Mouse (Mus musculus): Measurements from ENCODE around the gene Cds2.
A peak's percentile ranks its signal among the peaks of the same experiment; 100 is the strongest.
"Not testable (repeated sequence)": the region's sequence is repeated elsewhere in the genome, so short reads cannot be mapped to it uniquely, and the experiment has no call there.

The Cds2 gene

DNA sequence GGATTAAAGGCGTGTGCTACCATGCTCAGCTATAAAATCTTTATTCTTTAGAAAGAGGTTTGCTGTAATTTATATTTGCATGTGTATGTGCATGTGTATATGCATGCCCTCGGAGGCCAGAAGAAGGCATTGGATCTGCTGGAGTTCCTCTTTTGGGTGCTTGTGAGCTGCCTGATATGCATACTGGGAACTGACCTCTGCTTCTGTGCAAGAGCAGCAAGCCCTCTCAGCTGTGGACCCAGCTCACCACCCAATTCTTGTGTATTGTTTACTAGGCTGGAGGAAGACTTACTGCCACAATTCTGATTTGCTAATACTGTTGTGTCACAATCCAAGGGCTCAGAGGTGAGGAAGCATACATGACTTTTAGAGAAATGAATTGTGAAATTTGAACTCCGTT lies 3.1 kb downstream of the Cds2 start:
- peak; percentile 89 for DNase-seq

DNA sequence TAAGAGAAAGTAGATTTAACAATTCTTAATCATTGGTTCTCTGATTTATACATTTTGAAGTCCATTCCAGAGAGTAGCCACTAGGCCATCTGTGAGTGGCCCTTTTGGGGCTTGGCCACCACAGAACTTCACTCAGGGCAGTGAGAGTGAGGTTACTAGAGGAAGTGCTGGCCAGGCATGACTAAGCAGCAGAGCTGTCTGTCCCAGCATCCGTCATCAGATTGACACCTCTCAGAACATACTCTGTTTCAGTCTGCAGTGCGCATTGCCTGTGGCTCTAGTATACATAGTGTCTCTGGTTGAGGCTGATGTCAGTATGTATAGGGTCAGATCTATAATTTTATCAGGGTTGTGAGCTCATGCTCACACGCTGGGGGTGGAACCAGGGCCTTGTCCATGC lies 6.3 kb downstream of the Cds2 start:
- DNase-seq, result peak; percentile 94

DNA sequence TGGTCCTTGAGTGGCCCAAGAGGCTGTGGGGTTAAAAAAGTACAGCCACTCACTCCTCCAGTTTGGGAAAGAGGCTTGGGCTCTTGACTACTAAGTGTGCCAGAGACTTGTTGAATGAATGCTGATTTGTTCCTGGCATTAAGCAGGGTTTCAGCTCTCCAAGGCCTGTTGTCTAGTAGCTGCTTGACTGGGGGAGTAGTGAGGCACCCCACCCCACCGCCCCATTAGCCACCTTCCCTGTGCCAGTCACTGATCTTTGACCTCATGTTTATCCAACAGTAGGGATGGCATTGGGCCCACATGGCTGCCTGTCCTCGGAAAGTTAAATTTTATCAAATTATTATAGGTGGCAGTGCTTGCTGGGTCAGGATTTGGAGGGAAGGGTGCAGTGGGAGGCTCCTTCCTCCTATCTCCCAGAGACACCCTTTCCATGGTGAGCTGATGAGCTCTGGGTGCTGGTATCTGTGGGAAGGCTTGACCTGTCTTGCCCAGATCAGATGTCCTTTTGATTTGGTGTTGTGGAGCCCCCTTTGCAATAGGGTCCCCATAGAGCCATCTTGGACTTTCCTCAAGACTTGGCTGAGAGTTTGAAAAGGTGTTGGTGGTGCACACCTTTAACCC lies 7.5 kb downstream of the Cds2 start:
- DNase-seq, result peak; percentile 93

DNA sequence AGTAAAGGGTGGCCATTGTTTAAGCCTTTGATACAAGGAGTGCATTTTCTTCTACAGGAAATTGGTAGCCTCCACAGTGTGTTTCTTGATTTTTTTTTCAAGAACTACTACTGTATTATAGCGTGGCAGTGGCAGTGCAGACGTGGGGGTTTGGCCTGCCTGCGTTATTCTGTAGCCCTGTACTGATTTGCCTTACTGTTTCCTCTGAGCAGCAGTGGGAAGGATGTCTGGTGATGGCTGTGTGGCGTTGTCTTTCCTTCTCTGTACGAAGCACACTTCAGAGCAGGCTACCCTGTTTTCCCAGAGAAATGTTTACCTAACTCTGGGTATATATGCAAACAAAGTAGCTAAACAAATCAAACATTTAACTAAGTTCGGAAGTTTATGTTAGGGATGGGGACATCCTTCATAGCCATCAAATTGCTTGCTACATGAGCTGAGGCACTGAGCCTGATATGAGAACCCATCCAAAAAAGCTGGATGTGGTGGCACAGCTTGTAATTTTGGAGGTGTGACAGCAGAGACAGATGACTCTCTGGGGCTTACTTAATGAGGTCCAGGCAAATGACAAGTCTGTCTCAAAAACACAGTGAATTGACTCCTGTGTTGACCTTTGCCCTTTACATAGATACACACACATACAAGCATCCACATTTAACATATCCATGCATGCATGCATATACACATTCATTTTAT lies 9.9 kb downstream of the Cds2 start:
- DNase-seq, result peak; percentile 78

DNA sequence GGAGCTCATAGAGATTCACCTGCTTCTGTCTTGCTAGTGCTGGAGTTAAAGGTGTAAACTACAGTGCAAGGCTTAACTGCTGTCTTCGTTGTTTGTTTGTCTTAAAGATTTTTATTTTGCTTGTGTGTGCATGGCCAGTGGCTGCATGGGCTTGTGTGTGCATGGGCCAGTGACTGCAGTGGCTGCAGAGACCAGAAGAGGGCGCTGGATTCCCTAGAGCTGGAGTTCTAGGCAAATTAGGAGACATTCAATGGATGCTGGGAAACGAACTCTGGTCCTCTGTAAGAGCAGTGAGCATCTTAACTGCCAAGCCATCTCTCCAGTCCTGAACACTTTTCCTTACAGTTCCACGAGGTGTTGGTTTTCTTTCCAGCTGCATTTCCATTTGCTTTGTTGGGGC lies 12.6 kb downstream of the Cds2 start:
- no peak for DNase-seq

DNA sequence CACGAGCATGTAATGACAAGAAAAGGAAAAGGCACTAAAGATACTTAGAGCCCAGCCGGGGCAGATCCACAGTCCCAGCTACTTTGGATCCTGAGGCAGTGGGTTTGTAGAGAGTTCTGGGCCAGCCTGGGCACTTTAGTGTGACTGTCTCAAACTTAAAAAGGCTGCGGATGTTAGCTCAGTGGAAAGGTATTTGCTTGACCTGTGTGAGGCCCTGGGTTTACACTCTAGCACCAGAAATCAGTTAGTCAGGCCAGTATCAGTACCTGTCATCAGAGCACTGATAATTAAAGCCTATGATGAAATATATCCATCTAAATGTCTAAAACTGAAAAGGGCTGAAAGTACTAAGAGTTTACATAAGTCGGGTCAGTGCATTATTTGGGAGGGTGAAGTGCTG lies 13.3 kb downstream of the Cds2 start:
- DNase-seq, result peak; percentile 61

DNA sequence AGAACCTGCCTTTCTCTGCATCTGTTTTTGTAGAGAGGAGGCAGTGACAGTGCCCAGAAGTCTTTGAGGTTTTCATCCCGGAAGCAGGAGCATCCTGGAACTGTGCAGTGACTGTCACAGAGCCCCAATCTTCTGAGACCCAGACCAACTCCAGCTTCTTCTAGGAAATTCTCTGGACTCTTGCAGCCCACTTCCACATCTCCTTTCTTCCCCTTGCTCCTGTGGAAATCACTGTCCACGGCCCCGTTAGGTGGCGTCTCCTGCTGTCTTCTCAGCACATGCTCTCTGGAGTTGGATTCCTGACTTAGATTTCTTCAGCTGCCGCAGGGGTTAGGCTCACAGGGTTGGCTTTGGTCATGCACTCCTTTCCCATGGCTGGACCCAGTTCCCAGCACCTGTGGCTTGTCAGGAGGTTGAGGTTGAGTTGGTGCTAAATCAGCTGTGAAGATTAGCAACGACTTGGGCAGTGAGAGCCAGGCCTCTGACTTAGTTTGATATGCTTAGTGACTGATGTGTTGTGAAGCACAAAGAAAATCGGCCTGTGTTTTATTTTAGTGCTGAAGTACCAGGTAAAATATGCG lies 15.4 kb downstream of the Cds2 start:
- peak; percentile 91 for DNase-seq

DNA sequence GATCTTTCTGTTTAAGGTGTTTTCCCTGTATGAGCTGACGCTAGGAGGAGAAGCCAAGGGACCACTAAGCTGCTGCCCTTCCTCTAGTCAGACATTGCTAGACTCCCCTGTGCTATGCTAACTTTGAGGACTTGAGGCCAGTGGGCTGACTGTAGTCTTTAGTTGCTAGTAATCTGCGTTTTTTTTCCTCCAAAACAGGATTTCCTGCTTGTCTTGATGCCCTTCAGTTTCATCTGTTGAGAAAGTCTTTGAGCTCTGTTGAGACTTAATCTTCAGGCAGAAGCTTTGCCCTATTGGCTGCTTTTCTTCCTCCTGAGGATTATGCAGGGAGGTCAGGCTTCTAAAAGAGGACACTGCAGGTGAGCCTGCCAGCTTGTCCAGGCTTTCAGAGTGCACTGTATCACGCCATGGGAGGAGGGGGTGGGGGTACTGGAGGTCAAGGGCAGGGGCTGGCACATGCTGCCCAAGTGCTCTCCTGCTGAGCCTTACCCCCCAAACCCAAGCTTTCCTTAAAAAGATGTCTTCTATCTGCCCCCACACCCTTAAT lies 16.5 kb downstream of the Cds2 start:
- peak; percentile 93 for DNase-seq

DNA sequence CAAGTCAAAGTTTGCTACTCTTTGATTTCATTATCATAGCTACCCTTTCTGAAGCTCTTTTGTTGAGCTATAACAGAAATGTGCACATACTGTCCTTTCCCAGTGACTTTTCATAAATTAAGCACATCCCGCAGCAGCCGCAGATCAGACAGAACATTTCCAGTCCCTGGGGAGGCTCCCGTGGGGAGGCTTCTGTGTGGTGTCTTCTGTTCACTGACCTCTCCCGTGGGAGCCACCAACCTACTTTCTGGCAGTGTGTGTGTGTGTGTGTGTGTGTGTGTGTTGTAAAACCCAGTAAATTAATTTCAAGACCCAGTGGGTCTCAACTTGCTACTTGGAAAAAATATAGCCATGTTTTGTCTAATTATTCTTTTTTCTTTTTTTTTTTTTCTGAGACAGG lies 17.0 kb downstream of the Cds2 start:
- peak; percentile 95 for DNase-seq

DNA sequence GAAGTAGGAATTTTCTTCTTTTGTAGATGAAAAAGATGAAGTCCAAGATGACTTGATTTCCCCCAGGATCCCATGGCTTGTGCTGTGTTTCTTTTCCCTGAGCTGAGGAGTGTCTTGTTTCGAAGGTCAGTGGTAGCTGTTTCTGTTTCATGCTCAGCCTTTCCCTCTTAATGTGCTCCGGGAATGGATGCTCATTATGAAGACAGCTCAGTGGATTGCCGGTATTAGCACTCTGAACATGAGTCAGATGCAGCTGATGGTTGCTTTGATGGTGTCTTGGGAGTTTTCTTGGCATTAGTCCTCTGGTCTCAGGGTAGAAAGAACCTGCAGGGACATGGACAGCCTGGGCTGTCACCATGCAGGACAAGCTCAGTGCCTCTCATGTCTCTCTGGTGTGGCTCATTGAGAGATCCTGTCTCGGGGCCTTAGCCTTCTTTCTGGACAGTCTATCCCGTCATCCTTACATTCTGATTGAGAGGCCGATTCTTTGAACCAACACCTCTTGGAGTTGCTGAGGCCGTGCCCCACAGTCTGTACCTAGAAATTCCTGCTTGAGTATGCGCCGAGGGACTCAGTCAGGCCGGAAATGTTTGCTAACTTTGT lies 17.7 kb downstream of the Cds2 start:
- peak; percentile 88 for DNase-seq

DNA sequence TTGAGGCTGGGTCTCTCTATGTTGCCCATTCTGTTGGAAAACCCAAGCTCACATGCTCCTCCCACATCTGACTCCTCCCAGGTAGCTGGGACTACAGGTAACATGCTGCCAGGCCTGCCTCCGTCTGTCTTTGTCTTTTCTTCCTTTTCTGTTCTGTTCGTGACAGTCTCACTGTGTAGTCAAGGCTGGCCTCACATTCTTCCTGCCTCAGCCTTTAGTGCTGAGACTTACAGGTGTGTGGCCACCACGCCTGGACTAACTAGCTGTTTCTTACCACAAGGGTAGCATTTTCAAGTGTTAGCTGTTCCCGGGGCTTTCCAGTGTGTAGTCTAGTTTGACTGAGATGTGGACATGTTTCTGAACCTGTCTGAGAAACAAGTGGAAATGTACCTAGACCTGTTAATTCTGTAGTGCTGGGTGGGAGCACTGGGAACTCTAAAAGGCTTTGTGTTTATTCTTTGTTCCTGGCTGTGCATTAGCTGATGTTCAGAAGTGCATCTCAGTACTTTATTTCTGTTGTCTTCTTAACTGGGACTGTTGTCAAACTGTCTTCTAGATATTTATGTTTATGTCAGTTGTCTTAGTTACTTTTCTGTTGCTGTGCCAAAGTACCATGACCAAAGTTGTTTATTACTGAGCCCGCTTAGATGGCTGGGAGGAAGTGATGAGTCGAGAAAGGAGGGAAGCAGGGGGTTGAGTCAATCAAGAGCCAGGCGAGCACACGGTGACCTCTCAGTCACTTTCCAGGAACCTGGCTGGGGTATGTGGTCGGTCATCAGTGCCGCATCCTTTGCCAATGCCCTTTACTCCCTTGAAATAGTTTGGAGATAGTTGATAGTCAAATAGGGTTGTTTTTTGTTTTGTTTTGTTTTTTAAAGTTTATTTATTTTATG lies 18.9 kb downstream of the Cds2 start:
- peak; percentile 93 for DNase-seq

DNA sequence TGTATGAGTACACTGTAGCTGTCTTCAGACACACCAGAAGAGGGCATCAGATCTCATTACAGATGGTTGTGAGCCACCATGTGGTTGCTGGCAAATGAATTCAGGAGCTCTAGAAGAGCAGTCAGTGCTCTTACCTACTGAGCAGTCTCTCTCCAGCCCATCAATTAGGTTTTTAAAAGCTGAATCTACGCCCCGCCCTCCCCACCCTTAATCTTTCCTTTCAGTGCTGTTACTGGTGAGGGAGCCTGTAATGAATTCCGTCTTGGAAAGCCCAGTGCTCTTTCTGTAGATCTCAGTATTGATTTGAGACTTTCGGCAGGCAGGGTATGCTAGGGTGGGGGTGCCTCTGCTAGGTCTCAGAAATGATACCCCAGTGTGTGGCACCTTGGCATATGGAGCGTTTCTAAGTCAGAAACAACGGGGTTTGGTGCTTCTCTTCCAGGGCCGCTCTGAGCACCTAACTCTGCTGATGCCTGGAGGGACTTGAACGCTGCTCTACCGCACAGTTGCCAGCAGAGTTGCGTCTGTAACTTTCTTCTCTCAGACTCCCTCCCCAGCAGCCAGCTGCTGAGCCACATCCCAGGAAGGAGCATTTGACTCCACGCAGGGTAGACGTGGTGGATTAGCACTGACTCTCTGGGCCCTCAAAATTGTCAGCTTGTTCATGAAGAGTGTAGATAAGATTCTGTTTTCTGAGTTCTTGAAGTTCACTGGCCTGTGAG lies 19.7 kb downstream of the Cds2 start:
- peak; percentile 95 for DNase-seq

DNA sequence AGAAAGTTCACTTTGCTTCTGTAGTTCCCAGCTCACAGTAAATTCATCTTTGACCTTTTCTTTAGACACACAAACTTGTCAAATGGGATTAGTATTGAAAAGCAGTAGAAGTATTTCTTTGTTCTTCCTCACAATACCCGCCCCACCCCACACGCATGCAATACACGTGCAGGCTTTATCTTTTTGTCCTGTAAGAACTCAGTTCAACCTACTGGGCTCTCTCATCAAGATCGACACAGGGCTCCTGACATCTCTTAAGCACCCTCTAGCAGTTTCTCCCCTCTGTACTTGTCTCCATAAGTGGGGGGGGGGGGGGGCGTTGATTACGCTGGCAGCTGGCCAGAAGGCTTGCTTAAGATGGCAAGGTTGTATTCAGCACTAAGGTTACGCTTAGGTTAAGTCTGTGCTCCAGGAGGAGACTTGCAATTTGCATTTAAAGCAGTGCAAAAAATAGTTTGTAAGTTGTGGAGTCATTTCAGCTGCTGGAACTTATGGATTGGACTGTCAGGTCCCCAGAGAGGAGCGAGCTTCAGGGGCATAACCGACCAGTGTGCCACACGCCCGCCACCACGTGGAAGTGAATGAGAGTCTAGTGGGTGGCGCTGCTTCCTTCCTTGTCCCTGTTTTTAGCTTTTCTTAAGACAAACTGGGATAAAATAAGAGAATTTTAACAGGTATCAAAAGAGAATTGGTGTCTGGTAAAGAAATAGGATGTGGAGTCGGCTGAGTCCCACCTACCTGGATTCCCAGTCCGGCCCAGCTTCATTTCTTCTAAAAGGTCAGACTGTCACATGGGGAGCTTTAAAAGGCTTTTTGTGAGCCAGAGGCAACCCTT lies 20.5 kb downstream of the Cds2 start:
- DNase-seq, result peak; percentile 91

DNA sequence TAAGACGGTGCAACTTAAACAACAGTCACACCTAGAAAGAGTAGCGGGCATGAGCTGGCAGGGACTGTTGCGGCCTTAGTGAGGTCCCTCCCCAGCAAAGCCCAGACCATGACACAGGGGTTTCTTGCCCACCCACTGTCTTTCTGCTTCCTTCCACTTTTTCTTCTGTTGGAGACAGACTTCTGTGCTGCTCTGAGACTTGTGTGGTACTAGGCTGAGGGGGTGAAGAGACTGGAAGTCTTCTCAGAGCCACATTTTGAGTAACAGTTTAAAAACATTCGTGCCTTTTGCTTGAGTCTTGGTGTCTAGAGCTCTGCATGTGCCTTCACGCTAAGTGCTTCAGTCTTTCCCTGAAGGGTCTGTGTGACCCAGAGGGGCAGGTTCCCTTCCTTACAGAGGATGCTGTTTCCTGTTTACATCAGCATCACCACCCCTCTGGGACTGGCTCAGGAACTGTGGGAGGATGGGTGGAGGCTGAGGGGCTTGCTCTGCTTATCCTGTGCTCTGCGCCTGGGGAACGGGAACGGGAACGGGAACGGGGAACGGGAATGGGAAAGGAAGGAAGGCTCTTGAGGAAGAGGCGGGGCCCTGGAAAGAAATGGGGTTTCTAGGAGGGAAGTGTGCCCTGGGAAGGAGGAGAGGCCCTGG lies 21.7 kb downstream of the Cds2 start:
- DNase-seq, result peak; percentile 99

DNA sequence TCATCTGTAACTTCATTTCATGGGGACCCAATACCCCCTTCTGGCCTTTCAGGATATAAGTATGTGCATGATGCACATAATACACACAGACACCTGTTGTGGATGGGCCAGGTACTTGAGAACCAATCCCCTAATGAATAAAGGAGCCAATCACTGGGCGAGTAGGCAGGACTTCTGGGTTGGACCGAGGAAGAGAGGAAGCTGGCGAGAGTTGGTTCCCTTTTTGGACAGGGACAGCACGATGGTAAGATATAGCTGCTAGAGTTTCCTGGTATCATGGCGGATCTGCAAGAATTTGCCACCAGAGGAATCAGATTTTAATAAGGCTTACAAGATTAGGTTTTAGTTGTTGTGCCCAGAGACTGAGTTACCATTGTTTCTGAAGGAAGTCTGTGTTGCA lies 22.8 kb downstream of the Cds2 start:
- DNase-seq, result not testable (repeated sequence)

DNA sequence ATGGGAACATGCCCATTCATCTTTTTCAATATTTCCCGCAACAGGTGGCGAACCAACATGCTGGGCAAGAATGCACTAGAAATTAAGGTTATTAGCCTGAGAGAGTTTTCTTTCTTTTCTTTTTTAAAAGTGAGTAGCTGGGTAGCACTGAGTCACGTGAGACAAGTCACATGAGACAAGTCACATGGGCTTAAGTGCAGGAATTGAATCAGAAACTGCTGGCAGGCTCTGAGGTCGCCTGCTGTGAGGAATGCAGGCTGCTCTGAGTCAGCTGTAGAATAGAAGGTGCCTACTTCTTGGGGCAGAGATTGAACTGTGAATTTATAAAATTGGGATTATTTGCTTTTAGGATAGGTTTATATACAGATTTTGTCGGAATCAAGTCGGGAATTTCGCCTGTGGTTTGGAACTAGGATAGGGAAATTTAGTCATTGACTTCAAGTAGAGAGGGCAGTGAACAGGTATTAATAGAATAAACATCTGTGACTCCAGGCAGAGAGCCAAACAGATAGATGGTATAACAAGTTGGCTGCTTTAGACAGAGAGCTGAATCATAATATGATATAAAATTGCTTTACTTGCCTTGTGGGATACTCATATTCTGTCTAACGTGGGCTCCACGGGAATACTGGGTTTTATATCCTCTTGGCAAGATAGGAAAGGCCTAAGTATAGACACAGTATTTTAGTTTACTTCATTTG lies 23.6 kb downstream of the Cds2 start:
- DNase-seq, result peak; percentile 95

DNA sequence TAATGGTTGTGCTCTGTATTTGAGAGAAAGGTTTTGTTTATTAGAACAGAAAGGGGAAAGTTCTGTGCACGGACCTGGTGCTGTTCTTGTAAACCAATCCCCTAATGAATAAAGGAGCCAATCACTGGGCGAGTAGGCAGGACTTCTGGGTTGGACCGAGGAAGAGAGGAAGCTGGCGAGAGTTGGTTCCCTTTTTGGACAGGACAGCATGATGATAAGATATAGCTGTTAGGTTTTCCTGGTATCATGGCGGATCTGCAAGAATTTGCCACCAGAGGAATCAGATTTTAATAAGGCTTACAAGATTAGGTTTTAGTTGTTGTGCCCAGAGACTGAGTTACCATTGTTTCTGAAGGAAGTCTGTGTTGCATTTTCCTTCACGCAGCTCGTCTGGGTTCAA lies 26.3 kb downstream of the Cds2 start:
- DNase-seq, result not testable (repeated sequence)

DNA sequence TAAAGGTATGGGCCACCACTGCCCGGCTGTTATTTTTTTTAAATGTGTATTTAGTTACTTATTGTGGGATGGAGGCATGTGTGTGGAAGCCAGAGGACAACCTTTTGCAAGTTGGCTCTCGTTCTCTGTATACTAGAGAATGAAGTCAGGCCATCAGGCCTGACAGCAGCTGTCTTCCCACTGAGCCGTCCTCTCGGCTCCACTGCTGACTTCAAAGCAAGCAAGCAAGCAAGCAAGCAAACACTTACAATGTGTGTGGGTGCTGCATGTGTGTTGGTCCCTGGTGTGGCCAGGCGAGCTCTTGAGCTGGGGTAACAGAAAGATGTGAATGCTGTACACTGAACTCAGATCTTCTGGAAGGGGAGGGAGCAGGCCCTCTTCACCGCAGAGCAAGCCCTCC lies 27.9 kb downstream of the Cds2 start:
- no peak for DNase-seq

DNA sequence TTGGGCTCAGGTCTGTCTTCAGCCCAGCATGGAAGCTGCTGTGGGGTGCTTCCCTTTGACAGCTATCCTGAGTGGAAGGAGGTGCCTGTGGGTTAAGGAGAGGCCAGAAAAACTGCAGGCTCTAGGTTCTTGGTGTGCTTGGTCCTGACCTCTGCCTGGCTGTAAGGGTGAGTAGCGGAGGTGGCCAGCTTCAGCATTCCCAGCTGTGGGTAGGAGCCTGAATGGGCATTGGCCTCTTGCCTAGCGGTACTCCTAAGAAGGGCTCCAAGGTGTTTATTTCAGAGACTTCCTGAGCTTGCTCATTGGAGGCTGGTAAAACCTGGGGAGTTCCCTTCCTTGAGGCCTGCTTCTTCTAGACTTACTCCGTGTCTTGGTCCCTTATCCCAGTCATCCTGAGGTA lies 28.3 kb downstream of the Cds2 start:
- DNase-seq, result no peak

DNA sequence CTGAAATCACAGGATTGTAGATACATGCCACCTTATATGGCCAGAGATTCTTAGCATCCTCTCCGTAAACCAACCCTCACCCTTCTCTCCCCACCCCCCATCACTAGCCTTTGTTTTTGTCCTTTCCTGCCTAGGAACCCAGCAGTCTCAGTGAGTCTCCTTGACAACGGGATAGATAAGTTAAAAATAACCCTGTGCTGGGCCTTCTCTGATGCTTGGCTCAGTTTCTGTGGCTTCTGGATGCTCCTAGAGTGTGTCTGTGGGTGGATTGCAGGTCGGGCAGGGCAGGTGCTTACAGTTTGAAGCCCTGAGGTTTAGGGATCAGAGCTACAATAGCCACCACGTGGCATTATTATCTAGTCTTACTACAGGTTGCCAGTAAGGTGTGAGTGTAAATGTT lies 29.1 kb downstream of the Cds2 start:
- DNase-seq, result peak; percentile 98

All from heart, adult 11 months (tissue).